Mouse (Mus musculus) retina, embryonic 14.5 days (tissue): Measurements from ENCODE around the gene Tmf1.
A peak's percentile ranks its signal among the peaks of the same experiment; 100 is the strongest.

Experiments used
- DNase-seq: peaks from one replicate; pipeline ENCODE4 v3.0.0-alpha.2; 2015; ENCODE audit warnings: low spot score

Tmf1 gene

GRCm38 (mm10) chr6:97178491-97179366, at the start of gene Tmf1:
Gene Tmf1, minus strand, starts transcription at chr6:97179122.
- peak; percentile 95 for DNase-seq

- no peak for DNase-seq
Observed at GRCm38 (mm10) chr6:97227067-97227847, 48.3 kb upstream of the Tmf1 start.

- no peak for DNase-seq
Observed at GRCm38 (mm10) chr6:97226083-97226491, 47.2 kb upstream of the Tmf1 start.

DNA sequence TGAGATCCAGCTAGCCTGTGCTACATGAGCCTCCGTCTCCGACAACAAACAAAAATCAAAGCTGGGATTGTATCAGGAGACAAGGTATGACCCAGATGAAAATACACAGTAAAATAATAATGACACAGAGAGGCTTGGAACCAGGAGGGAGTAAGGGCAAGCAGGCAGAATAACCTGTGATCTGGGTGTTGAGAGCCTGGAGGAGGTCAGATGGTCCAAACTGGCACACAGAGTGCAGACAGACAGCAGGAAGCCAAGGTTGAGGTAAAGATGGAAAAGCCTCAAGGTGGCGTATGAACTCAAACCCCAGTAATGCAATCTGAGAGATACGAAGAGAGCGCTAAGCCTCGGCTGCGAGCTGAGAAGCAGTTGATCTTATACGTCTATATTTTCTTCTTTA, 45.6 kb upstream of the Tmf1 start:
- DNase-seq: no peak

DNA sequence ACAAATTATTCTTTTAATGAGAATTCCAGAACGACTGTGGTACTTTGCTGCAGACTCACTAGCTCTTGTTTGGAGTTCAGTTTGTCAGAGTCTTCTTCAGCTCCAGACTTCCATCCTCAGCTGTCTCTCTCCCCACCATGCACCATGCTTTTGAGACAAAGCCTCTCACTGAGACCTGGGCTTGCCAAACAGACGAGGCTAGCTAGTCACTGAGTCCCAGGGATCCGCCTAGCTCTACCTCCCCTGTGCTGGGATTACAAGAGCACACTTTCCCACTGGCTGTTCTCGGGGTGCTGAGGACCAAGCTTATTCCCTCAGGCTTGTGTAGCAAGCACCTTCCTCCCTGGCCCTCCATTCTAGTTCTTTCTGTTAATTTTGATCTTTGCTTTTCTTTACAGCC, 44.6 kb upstream of the Tmf1 start:
- no peak for DNase-seq

DNA sequence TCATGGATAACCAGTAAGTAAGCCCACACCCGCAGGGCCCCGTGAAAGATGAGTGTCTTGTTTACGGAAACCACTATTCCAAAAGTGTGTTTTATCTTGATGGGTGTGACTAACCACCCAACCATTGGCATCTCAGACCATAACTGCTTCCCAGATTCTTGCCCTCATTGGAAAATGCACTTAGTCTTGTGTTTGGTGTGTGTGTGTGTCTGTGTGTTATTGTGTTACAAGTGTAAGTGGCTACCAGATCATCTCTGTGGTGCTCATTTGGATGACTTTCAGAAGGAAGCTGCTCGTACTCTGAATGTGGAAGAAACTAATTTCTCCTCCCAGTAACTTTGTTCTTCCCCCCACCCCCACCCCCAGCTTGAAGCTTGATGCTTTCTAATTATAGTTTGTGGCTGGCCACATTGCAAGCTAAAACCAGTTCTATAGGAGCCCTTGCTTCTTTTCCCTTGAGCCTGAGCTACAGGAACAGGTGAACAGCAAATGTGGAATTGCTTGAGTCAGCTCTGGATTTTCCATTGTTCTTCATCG, 44.1 kb upstream of the Tmf1 start:
- no peak for DNase-seq

DNA sequence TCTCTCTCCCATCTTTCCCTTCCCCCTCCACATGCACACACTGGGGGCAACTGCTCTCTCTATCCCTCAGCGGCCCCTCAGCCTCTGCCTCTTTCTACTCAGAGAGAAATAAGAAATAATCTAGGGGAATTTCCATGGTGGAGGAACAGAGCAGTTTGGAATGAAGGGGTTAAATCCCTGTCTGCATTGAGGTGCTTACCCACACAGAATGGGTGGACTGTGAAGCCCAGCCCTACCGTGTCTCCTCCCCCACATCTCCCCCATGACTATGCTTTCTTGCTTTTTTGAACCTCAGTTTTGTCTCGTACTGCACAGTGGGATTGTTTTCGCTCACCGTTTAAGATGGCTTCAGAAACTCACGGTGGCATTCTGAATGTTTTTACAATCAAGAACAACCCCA, 43.4 kb upstream of the Tmf1 start:
- DNase-seq: no peak

DNA sequence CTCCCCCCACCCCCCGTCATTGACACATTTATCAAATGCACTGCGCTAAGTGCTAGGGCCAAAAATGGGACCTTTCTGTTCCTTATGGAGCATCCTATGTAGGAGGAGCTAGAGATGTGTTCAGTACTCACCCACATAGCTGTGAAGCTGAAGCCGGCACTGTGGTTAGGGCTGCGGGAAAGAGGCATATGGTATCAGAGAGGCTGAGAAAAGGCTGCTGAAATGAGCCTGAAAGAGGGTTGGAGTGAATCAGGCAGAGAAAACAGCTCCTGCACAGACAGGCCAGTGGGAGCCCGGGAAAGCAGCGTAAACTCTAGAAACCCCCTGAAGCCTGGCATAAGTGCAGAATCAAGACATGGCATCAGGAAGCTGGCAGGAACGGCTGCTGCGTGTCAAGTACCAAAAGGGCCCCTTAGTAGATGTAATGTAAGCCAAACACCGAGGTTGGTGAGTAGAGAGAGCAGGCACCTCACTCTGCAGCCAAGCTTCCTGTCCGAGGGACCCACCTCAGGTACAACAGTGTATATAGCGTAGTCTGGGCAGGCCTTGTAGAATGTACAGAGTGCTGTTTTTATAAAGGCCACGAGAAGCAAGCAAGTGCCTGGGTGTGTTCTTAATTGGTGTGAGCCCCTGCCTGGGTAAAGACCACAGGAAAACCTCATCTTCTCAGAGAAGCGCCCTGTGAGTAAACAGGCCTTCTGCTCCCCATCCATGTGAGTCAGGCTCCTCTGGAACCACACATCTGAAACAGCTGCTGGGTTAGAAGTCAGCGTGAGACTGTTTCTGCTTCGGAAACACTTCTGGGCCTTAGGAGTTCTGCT, 42.5 kb upstream of the Tmf1 start:
- no peak for DNase-seq

- DNase-seq: no peak
Observed at GRCm38 (mm10) chr6:97220672-97221071, 41.8 kb upstream of the Tmf1 start.

DNA sequence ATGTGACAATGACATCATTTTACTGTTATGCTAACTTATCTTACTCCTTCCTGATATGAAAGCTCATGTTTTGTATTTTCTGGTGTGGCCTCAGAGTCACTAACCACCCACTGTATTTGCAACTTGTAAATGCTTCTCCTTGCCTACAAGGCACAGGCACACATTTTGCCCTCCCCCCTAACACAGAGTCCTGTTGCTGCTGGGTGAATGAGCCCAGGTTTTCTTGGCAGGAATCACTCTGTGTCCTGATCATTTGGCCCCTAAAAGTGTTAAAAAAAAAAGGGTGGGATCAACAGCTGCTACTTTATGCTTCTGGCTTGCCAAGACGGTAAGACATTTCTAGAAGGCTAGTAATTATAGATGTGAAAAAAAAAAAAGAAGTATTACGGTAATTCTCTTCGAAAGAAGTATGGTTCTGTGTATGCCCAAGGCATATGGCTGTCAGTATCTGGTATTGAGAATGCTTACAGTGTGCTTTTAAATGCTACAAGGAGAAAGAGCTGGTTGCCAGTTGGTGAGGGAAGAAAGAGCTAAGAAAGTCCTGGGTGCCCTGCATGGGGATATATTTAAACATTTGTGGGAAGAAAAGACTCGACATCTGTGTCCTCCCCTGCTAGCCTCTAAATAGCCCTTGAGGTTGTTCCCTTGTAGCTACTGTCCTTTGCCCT, 37.4 kb upstream of the Tmf1 start:
- DNase-seq: no peak

DNA sequence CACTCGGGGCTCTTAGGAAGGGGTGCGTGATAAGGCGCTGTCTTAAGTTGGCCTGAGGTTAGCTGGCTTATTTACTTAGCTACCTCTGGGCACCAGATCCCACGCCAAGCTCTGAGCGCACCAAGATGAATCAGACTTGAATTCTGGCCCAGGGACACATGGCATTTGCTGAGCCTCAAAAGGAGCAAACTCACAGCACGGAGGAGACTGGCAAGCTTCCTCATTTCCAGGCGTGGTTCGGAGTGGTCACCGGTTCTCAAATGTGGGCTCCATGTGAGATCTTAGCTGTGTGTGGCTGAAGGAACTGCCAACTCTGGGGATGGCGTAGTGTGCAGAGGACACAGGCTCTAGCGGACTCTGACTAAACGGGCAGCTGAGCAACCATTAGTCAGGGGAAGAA, 33.1 kb upstream of the Tmf1 start:
- no peak for DNase-seq

- peak; percentile 33 for DNase-seq
Observed at GRCm38 (mm10) chr6:97210962-97211601, 32.2 kb upstream of the Tmf1 start.

- peak; percentile 93 for DNase-seq
Observed at GRCm38 (mm10) chr6:97210191-97210961, 31.5 kb upstream of the Tmf1 start, which contains the start of gene Arl6ip5. Gene Arl6ip5, plus strand, starts transcription at chr6:97210689.

DNA sequence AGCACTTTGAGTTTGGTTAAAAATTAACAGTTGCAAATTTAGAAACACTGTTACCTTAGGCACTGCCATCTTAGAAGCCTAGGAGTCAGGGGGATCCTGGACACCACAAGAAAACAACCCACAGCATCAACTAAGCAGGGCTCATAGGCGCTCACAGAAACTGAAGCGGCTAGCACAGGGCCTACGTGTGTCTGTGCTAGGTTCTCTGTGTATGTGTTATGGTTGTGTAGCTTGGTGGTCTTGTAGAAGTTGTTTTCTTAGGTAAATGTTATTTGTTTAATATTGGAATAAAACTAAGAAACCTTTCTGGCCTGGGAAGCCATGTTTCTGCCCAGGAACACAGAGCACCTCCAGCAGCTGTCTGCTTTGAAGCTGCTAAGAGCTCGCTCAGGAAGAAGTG, 30.8 kb upstream of the Tmf1 start:
- no peak for DNase-seq

DNA sequence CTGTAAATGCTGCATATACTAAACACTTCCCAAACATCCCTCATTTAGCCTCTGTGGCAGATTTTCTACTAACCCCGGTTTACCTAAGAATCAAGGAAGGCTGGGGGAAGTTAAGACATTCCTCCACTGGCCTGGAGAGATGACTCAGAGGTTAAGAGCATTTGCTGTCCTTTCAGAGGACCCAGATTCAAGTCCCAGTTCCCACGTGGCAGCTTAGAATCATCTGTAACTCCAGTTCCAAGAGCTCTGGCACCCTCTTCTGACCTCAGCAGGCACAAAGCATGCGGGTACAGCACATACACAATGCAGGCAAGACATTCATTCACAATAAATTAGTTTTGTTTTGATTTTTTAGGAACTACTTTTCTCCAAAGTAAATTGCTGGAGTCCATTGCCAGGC, 30.3 kb upstream of the Tmf1 start:
- DNase-seq: no peak

- no peak for DNase-seq
Observed at GRCm38 (mm10) chr6:97208406-97208805, 29.5 kb upstream of the Tmf1 start.

- DNase-seq: no peak
Observed at GRCm38 (mm10) chr6:97207085-97207484, 28.2 kb upstream of the Tmf1 start.

- peak; percentile 100 for DNase-seq
Observed at GRCm38 (mm10) chr6:97205439-97205885, 26.5 kb upstream of the Tmf1 start, which contains the start of gene Uba3. Gene Uba3, minus strand, starts transcription at chr6:97205647.

DNA sequence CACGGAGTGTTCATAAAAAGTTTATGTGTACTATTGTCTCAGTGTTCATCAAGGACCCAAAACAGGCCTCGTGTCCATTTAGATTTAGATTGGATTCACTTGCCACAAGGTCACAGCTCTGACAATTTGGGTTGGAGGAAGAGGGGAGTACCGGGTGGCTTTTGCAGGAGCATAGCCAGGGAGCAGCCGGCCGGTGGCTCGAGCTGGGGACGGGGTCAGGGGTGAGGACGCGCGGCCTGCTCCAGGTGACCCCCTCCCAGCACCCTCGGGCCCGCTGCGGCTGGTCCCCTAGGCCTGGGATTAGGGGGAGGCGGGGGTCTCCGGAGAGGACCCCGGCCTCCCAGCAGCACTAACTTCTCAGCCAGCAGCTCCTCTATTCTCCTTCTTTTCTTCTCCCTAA, 26.0 kb upstream of the Tmf1 start:
- DNase-seq: peak; percentile 33
